Mouse (Mus musculus): ENCODE measurements around the gene Arid4a.

DNA sequence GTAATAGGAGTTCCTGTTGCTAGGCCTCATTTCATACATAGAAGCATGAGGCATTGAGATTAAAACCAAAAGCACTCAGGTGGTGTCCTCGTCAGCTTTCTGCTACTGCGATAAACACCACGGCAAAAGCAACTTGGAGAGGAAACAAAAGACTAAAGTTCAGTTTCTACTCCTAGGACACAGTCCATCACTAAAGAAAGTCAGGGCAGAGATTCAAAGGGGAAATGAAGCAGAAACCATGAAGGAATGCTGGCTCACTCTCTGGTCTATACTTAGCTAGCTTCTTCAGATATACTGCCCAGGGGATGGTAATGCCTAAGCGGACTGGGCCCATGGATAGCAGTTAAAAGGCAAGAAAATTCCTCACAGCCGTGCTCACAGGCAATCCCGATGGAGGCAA lies 14.3 kb upstream of the Arid4a start:
- TF ChIP-seq POLR2A (IDR thresholded peaks at IDR 0.05; ENCODE audit: control insufficient read depth, extremely low read depth, insufficient read depth, low read length, poor library complexity) (no peak), CTCF (IDR thresholded peaks at IDR 0.05; ENCODE audit: borderline replicate concordance, control insufficient read depth, extremely low read depth, insufficient read depth, low read length, poor library complexity) (no peak)

Data from thymus, adult 2 months (tissue).